Mouse (Mus musculus) MEL (cell line): ENCODE results near the gene Acot7. TPM values are rescaled to one million over a fixed set of nuclear protein-coding genes. Genes with fewer than 3 reads are reported as not detected.

ENCODE experiments used
- DNase-seq: peaks from one replicate; pipeline ENCODE4 v3.0.0; 2011; ENCODE audit warnings: low read depth, low spot score
- H3K27ac ChIP-seq: 2 replicates; pipeline ENCODE4 v1.5.1; 2012; ENCODE audit warnings: low read depth, mild to moderate bottlenecking, control low read depth, low read length, moderate library complexity; ENCODE audit not compliant: control insufficient read depth
- H3K27me3 ChIP-seq, 2 experiments: fragments of 150-350 bp in 1 of 2; sonication (generic) in 1 of 2; 2 replicates each; pipeline ENCODE4 v1.6.1; 2012; ENCODE audit warnings: low read length in 2 of 2, mild to moderate bottlenecking in 2 of 2, improper control_type of control experiment in 1 of 2, moderate library complexity in 1 of 2; ENCODE audit not compliant: insufficient read depth in 2 of 2, control insufficient read depth in 1 of 2
- H3K36me3 ChIP-seq, 2 experiments: 2 replicates each; pipeline ENCODE4 v1.6.1; 2012 to 2014; ENCODE audit warnings: low read length in 2 of 2, improper control_type of control experiment in 1 of 2, inconsistent platforms in 1 of 2, mild to moderate bottlenecking in 1 of 2; ENCODE audit not compliant: insufficient read depth in 2 of 2, control insufficient read depth in 1 of 2
- H3K4me1 ChIP-seq, 2 experiments: fragments of 150-350 bp in 1 of 2; sonication (generic) in 1 of 2; 2 replicates each; pipeline ENCODE4 v1.6.1; 2012; ENCODE audit warnings: low read length in 2 of 2, improper control_type of control experiment in 1 of 2, mild to moderate bottlenecking in 1 of 2; ENCODE audit not compliant: insufficient read depth in 2 of 2, control insufficient read depth in 1 of 2
- H3K4me3 ChIP-seq, 2 experiments: fragments of 150-350 bp in 1 of 2; sonication (generic) in 1 of 2; 2 replicates each; pipeline ENCODE4 v1.5.1; 2012; ENCODE audit warnings: low read depth in 2 of 2, low read length in 2 of 2, mild to moderate bottlenecking in 2 of 2, moderate library complexity in 2 of 2, control low read depth in 1 of 2, improper control_type of control experiment in 1 of 2; ENCODE audit not compliant: control insufficient read depth in 1 of 2, insufficient read depth in 1 of 2
- H3K79me2 ChIP-seq: 2 replicates; pipeline ENCODE4 v1.6.1; 2012; ENCODE audit warnings: mild to moderate bottlenecking, low read length, moderate library complexity; ENCODE audit not compliant: control insufficient read depth, poor library complexity, insufficient read depth
- H3K9ac ChIP-seq: 2 replicates; pipeline ENCODE4 v1.6.1; 2012; ENCODE audit warnings: low read depth, mild to moderate bottlenecking, control low read depth, low read length, moderate library complexity; ENCODE audit not compliant: control insufficient read depth, poor library complexity, severe bottlenecking
- H3K9me3 ChIP-seq: fragments of 150-350 bp; sonication (generic); replicated peaks from 2 replicates; pipeline ENCODE4 v1.6.1; 2012; ENCODE audit warnings: mild to moderate bottlenecking, low read length, improper control_type of control experiment, moderate library complexity; ENCODE audit not compliant: insufficient read depth
- BHLHE40 ChIP-seq: IDR thresholded peaks from 2 replicates; pipeline ENCODE4 v1.6.1; 2012; ENCODE audit warnings: low read depth, mild to moderate bottlenecking, inconsistent platforms, low read length, improper control_type of control experiment, borderline replicate concordance
- CHD1 ChIP-seq: IDR thresholded peaks from 2 replicates; pipeline ENCODE4 v1.6.1; 2012; ENCODE audit warnings: low read depth, mild to moderate bottlenecking, inconsistent platforms, low read length, improper control_type of control experiment
- CHD2 ChIP-seq: IDR thresholded peaks from 2 replicates; pipeline ENCODE4 v1.6.1; 2011; ENCODE audit warnings: low read length, improper control_type of control experiment
- CTCF ChIP-seq, 3 experiments: IDR thresholded peaks in 2 of 3; conservative IDR thresholded peaks in 1 of 3; 2 replicates each; pipeline ENCODE4 v1.5.1; 2011 to 2012; ENCODE audit warnings: low read length in 3 of 3, low read depth in 2 of 3, mild to moderate bottlenecking in 2 of 3, improper control_type of control experiment in 1 of 3, inconsistent platforms in 1 of 3, mixed read lengths in 1 of 3, moderate library complexity in 1 of 3; ENCODE audit not compliant: control insufficient read depth in 1 of 3, insufficient read depth in 1 of 3, poor library complexity in 1 of 3, severe bottlenecking in 1 of 3
- E2F4 ChIP-seq: IDR thresholded peaks from 2 replicates; pipeline ENCODE4 v1.6.1; 2011; ENCODE audit warnings: low read depth, low read length, improper control_type of control experiment, borderline replicate concordance
- ETS1 ChIP-seq: IDR thresholded peaks from 2 replicates; pipeline ENCODE4 v1.6.1; 2012; ENCODE audit warnings: low read depth, mild to moderate bottlenecking, inconsistent platforms, low read length, improper control_type of control experiment, moderate library complexity
- GABPA ChIP-seq: IDR thresholded peaks from 2 replicates; pipeline ENCODE4 v1.6.1; 2012; ENCODE audit warnings: low read depth, mild to moderate bottlenecking, inconsistent platforms, low read length, improper control_type of control experiment, moderate library complexity
- GATA1 ChIP-seq: IDR thresholded peaks from 2 replicates; pipeline ENCODE4 v1.6.1; 2011; ENCODE audit warnings: low read depth, low read length, improper control_type of control experiment
- HCFC1 ChIP-seq: IDR thresholded peaks from 2 replicates; pipeline ENCODE4 v1.6.1; 2012; ENCODE audit warnings: low read depth, mild to moderate bottlenecking, inconsistent platforms, low read length, improper control_type of control experiment, moderate library complexity
- JUND ChIP-seq: IDR thresholded peaks from 2 replicates; pipeline ENCODE4 v1.6.1; 2011; ENCODE audit warnings: low read depth, mild to moderate bottlenecking, improper control_type of control experiment, low read length
- KAT2A ChIP-seq: conservative IDR thresholded peaks from 2 replicates; pipeline ENCODE4 v1.6.1; 2012; ENCODE audit warnings: low read depth, low read length, improper control_type of control experiment, inconsistent platforms
- MAX ChIP-seq: IDR thresholded peaks from 2 replicates; pipeline ENCODE4 v1.6.1; 2011; ENCODE audit warnings: low read length, improper control_type of control experiment
- MXI1 ChIP-seq: IDR thresholded peaks from 2 replicates; pipeline ENCODE4 v1.6.1; 2011; ENCODE audit warnings: mild to moderate bottlenecking, low read depth, low read length, improper control_type of control experiment
- MYC ChIP-seq: IDR thresholded peaks from 2 replicates; pipeline ENCODE4 v1.6.1; 2011; ENCODE audit warnings: low read depth, mild to moderate bottlenecking, low read length, improper control_type of control experiment, moderate library complexity
- NRF1 ChIP-seq: IDR thresholded peaks from 2 replicates; pipeline ENCODE4 v1.6.1; 2014; ENCODE audit warnings: low read depth, mild to moderate bottlenecking, inconsistent platforms, low read length, improper control_type of control experiment, moderate library complexity; ENCODE audit not compliant: poor library complexity, insufficient read depth, severe bottlenecking
- POLR2AphosphoS2 ChIP-seq: IDR thresholded peaks from 2 replicates; pipeline ENCODE4 v1.6.1; 2011; ENCODE audit warnings: low read length, improper control_type of control experiment
- POLR2AphosphoS5 ChIP-seq: IDR thresholded peaks from 2 replicates; pipeline ENCODE4 v1.6.1; 2012; ENCODE audit warnings: low read depth, borderline replicate concordance, mild to moderate bottlenecking, inconsistent platforms, low read length, moderate library complexity, mixed read lengths
- RAD21 ChIP-seq: IDR thresholded peaks from 2 replicates; pipeline ENCODE4 v1.6.1; 2011; ENCODE audit warnings: mild to moderate bottlenecking, low read depth, low read length, improper control_type of control experiment
- RCOR1 ChIP-seq: IDR thresholded peaks from 2 replicates; pipeline ENCODE4 v1.6.1; 2012; ENCODE audit warnings: low read depth, mild to moderate bottlenecking, inconsistent platforms, low read length, improper control_type of control experiment
- SIN3A ChIP-seq: IDR thresholded peaks from 2 replicates; pipeline ENCODE4 v1.6.1; 2012; ENCODE audit warnings: low read length, improper control_type of control experiment, inconsistent platforms
- TAL1 ChIP-seq: IDR thresholded peaks from 2 replicates; pipeline ENCODE4 v1.6.1; 2012; ENCODE audit warnings: mild to moderate bottlenecking, inconsistent platforms, low read length, moderate library complexity, mixed read lengths
- TCF12 ChIP-seq: IDR thresholded peaks from 2 replicates; pipeline ENCODE4 v1.6.1; 2014; ENCODE audit warnings: low read depth, mild to moderate bottlenecking, inconsistent platforms, low read length, improper control_type of control experiment, moderate library complexity
- UBTF ChIP-seq: IDR thresholded peaks from 2 replicates; pipeline ENCODE4 v1.6.1; 2012; ENCODE audit warnings: low read depth, mild to moderate bottlenecking, inconsistent platforms, low read length, improper control_type of control experiment, moderate library complexity, borderline replicate concordance; ENCODE audit not compliant: insufficient read depth
- USF1 ChIP-seq: IDR thresholded peaks from 2 replicates; pipeline ENCODE4 v1.6.1; 2014; ENCODE audit warnings: low read depth, mild to moderate bottlenecking, inconsistent platforms, low read length, improper control_type of control experiment, moderate library complexity
- USF2 ChIP-seq, 2 experiments: IDR thresholded peaks; 2 replicates each; pipeline ENCODE4 v1.6.1; 2011 to 2012; ENCODE audit warnings: improper control_type of control experiment in 2 of 2, low read length in 2 of 2, borderline replicate concordance in 1 of 2, inconsistent platforms in 1 of 2, low read depth in 1 of 2, mild to moderate bottlenecking in 1 of 2; ENCODE audit not compliant: insufficient read depth in 1 of 2
- ZC3H11A ChIP-seq: IDR thresholded peaks from 2 replicates; pipeline ENCODE4 v1.6.1; 2012; ENCODE audit warnings: low read depth, mild to moderate bottlenecking, inconsistent platforms, low read length, improper control_type of control experiment
- ZKSCAN1 ChIP-seq: IDR thresholded peaks from 2 replicates; pipeline ENCODE4 v1.6.1; 2012; ENCODE audit warnings: low read depth, mild to moderate bottlenecking, inconsistent platforms, low read length, improper control_type of control experiment, moderate library complexity
- ZMIZ1 ChIP-seq: IDR thresholded peaks from 2 replicates; pipeline ENCODE4 v1.6.1; 2012; ENCODE audit warnings: low read depth, mild to moderate bottlenecking, inconsistent platforms, low read length, improper control_type of control experiment, moderate library complexity
- polyA plus RNA-seq, 2 experiments: library from polyadenylated mRNA; stranded (reverse) in 1 of 2; unstranded in 1 of 2; fragments of >175 nt in 1 of 2; fragments of >200 nt in 1 of 2; gene quantifications; 2 replicates each; pipeline versions ENCODE4 v1.2.1 to v1.2.4; 2012; ENCODE audit warnings: low replicate concordance in 2 of 2, low read depth in 1 of 2; ENCODE audit not compliant: insufficient read length in 2 of 2, insufficient read depth in 1 of 2, missing spikeins in 1 of 2
- total RNA-seq: library from RNA; depleted of rRNA; stranded (reverse); fragments of 300-350 nt; gene quantifications from 2 replicates; pipeline ENCODE4 v1.2.3, GENCODE M21; 2012

Gene Acot7
- total and polyA plus RNA-seq, 3 experiments = 92.7 to 127 TPM; not detected in 1

DNA sequence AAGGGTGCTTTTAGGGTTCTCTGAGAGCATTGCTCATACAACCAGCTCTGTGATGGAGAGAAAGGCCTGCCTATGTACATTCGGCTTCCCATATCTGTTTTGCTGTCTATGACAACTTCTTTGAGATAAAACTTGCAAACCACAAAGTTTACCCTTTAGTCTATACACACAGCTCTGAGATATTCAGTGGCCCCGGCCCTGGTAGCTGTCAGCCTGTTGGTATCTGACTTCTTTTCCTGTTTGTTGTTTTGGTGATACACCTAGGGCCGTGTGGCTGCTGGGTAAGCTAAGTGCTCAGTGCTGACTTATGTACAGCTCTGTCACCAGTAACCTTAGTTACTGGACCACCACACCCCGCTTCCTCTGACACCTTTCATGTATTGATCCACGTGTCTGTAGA is 19.6 kb downstream of the Acot7 start (continued):
- TF ChIP-seq UBTF = no peak

DNA sequence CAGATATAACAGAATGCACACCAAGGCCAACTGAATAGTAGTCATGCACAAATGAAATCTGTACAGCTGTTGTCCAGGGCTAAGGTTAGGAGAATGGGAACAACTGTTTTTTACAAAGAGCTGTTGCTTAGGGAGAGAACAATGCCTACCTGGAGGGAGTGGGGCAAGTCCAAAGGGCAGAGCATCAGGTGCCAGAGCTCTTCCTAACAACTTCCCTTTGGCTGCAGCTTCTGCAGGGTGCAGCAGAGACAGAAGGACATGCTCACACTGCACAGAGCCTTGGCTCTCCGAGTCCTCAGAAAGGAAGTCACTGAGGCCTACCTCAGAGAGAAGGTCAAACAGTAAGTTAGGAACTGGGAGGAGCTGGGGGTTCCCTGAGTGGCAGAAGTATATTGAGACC is 21.7 kb downstream of the Acot7 start:
- no peak overlapping the region for H3K4me3 ChIP-seq
- H3K4me1 ChIP-seq = peaks cover 29 to 58% of the 10 kb centered on the region in 2 experiments
- no peaks in the 10 kb centered on the region for H3K9me3 ChIP-seq
- no peak overlapping the region for H3K27ac ChIP-seq
- TF ChIP-seq ZMIZ1 (no peak), USF1 (no peak), GATA1 (no peak), USF2 (IDR thresholded peaks at IDR 0.05; ENCODE audit: borderline replicate concordance in 1 of 2, insufficient read depth in 1 of 2, low read depth in 1 of 2, low read length in 2 of 2) (no peak), BHLHE40 (no peak), CHD2 (no peak), UBTF (no peak), KAT2A (no peak), MAX (no peak), MXI1 (no peak), SIN3A (no peak), JUND (no peak)
- no peak overlapping the region for H3K9ac ChIP-seq
- no peak for DNase-seq
- peaks cover 0 to 42% of the 10 kb centered on the region in 2 experiments; a peak in 2 of 4 replicates for H3K36me3 ChIP-seq
- H3K79me2 ChIP-seq = peaks cover 14% of the 10 kb centered on the region; the same call in 1 of the 2 replicates
- no peaks in the 10 kb centered on the region for H3K27me3 ChIP-seq

DNA sequence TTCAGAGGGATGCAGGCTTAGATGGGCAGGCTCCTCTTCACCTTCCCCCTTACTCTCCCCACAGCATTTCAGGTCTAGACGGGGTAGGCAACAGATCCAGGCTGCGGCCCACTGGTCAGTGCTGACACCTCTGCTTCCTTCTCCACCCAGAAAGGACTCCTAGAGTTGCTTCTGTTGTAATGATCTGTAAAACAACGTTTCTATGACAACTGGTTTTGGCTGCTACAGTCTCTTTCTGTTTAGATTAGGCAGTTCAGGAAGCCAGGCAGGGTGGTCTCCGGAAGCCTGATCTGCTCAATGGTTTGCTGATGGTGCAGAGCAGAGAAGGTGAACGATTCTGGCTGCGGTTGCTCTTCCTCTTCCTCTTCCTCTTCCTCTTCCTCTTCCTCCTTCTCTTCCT is 23.6 kb downstream of the Acot7 start:
- peaks cover 25 to 53% of the 10 kb centered on the region in 2 experiments for H3K4me1 ChIP-seq
- peaks cover 12% of the 10 kb centered on the region; the same call in 1 of the 2 replicates for H3K79me2 ChIP-seq
- peaks cover 0 to 40% of the 10 kb centered on the region in 2 experiments; a peak in 2 of 4 replicates for H3K36me3 ChIP-seq
- H3K4me3 ChIP-seq = no peak overlapping the region
- H3K9ac ChIP-seq = no peak overlapping the region
- peak overlapping the region; percentile 42 for H3K27ac ChIP-seq
- no peaks in the 10 kb centered on the region for H3K27me3 ChIP-seq
- H3K9me3 ChIP-seq = no peaks in the 10 kb centered on the region
- peak; percentile 57 for DNase-seq
- TF ChIP-seq E2F4 (no peak), RCOR1 (no peak), GATA1 (no peak), TAL1 (no peak), JUND (no peak), CTCF (IDR thresholded peaks at IDR 0.05 in 2 of 3, conservative IDR thresholded peaks at IDR 0.05 in 1 of 3; ENCODE audit: control insufficient read depth in 1 of 3, insufficient read depth in 1 of 3, low read depth in 2 of 3, low read length in 3 of 3, poor library complexity in 1 of 3, severe bottlenecking in 1 of 3) (no peak), RAD21 (no peak), ZKSCAN1 (no peak), BHLHE40 (no peak), HCFC1 (no peak), TCF12 (0 out of 2 replicates have a peak, but pooled peaks have one; percentile 23), MYC (no peak), NRF1 (no peak), CHD1 (no peak), POLR2AphosphoS2 (no peak), KAT2A (no peak), GABPA (no peak), ZC3H11A (no peak), ETS1 (no peak), SIN3A (peak; percentile 44; the same call in 1 of the 2 replicates), USF2 (IDR thresholded peaks at IDR 0.05; ENCODE audit: borderline replicate concordance in 1 of 2, insufficient read depth in 1 of 2, low read depth in 1 of 2, low read length in 2 of 2) (no peak), POLR2AphosphoS5 (no peak)
